Mouse (Mus musculus) heart, postnatal 10 days (tissue): ENCODE results near the gene Il16. TPM values are rescaled to one million over a fixed set of nuclear protein-coding genes. Genes with fewer than 3 reads are reported as not detected.

Source experiments
- DNase-seq, 2 experiments: peaks; one replicate each; pipeline ENCODE4 v3.0.0; 2021
- intact Hi-C: fragments of 180-260 bp; cut with DNase I; formaldehyde crosslinking; loops from one replicate; pipeline ENCODE4 v1.15.1; 2025
- total RNA-seq, 2 experiments: library from RNA; stranded (reverse); gene quantifications; 2 replicates each; pipeline ENCODE4 v1.2.3; 2021

Il16 gene
- total RNA-seq, 2 experiments from 2014 or later = 8.1 to 11.1 TPM

DNA sequence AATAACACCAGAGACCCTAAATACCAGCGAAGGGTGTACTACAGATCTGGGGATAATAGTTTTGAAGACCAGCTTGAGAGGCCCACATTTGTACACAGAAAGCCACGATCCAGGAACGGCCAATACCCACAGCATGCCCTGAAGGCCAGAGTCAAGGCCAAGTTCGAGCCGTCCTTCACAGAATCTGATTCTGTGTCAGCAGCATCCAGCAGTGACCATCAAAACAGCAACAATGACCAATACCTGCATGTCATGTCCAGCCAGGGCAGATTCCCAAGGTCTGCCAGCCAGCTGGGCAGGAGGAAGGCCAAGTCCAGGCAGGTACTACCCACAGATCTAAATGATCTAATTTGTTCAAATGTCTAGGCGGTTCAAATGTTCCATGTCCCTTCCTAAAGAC lies 122.9 kb downstream of the Il16 start:
- DNase-seq = no peak
- intact Hi-C loops = loop anchor here (5.0 kb wide), 1 partner anchor 50 kb away; no protein-coding TSS in a partner anchor

DNA sequence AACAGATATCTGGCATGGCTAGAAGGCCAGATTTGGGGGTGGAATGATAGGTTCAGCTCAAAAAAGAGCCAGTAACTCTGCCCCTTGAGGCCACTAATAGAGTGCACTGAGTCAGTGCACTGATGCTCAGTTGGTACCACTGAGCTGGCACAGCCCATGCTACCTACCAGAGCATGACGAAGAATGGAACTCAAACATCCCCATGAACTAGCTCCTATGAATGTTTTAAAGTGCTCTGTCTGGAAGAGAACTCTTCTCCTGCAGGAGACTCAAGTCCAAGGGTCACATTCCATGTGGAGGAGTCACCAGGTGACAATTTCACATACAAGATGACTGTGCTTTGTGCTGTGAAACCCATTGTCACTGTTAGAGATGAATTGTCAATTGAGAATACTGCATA lies 126.8 kb downstream of the Il16 start:
- intact Hi-C loops = no loop called here
- no peak for DNase-seq

DNA sequence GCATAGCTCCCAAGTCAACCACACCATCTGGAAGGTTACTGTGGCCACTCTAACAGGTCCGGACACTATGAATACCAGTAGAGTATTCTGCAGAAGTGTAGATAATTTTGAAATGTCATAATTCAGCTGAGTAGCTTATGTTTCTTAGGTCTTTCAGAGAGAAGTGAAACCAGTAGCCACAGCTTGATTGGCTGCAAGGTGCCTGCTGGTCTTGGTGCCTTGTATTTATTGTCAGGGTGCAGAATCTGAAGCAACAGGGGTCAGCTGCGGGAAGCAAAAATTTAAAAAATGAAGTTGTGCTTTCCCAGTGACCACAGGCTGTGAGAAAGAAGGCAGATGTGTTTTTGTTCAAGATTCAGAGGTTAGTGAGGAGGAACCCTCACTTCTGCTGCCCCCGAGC lies 129.3 kb downstream of the Il16 start:
- no peak for DNase-seq
- intact Hi-C loops = no loop called here

DNA sequence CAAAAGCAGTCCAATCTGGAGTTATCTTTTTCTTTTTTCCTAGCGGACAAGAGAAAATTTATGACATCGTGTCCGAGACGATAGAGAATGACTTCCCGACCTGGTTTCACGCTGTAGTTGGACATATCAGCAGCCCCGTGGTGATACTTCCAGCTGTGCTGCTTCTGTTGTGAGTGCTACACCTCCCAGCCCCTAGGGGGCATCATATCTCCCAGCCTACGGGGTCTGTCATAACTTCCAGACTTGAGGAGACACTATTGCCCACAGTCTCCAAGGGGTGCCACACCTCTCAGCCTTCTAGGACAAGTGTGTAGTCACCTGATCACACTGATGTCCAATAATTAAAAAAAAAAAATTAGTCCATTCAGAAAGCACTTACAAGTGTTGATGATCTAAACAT lies 129.7 kb downstream of the Il16 start:
- intact Hi-C loops = no loop called here
- DNase-seq = no peak

DNA sequence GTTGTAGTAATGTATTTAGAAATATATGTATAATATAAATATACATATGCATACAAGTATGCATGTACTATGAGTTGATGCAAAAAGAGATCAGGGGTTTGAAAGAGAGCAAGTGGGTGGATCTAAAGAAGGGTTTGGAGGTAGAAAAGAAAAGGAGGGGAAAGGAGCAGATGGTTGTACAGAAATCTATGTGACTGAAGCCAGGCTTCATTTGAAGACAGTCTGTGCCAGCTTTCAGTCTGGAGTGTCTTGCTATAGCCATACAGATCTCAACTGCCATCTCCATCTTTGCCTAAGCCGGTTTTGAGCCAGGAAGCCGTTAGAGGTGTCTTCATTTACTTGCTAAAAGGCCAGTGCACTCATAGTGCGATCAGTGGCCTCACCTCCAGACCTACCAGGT lies 130.3 kb downstream of the Il16 start:
- DNase-seq = no peak
- intact Hi-C loops = no loop called here

DNA sequence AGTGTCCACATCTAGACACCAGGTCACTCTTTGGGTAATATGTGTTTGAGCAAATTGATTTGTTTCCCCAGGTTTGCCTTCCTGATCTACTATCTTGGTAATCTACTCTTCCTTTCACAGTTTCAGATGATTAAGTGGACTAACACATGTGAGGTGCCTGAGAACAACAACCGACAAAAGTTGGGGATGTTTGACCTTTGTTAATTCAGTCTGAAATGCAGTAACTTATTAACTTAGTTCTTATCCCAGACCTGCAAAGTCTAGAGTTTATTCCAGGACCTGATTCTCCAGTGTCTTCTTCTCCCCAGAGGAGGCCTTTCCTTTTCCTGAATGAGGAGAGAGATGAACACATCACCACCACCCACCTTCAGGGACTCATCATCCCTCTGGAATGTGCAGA lies 133.6 kb downstream of the Il16 start:
- intact Hi-C loops = no loop called here
- no peak for DNase-seq

DNA sequence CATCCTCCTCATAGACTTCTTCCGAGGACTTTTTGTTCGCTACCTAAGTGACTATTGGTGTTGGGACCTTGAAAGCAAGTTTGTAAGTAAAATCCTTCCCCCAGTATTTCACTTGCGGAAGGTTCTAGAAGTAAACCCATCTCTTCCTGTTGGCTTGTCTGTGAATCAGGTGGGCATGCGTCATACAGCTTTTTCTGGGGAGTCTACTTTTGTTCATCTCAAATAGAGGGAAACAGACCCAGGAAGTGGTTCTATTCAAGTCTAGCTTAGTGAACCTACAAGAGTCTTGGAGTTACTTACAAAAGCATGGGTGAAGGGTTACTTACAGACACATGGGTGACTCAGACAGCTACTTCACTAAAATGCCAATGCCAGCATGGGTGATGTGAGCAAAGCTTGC lies 135.6 kb downstream of the Il16 start:
- intact Hi-C loops = no loop called here
- no peak for DNase-seq

DNA sequence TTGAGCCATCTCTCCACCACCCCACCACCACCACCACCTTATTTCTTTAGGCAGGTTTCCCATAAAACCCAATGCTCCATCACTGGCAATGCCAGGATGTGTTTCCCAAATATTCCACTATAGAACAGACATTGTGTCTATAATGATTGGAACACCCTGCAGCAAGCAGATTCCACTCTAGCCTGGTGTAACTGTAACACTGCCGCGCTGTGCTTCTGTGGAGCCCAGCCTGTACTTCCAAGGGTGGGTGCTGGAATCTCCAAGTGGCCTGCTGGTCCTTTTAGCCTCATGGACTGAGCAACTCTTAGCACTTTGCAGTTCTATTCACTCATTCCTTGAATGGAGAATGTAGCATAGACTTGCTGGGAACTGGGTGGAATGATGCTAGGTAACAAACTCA lies 138.7 kb downstream of the Il16 start:
- no peak for DNase-seq
- intact Hi-C loops = no loop called here

DNA sequence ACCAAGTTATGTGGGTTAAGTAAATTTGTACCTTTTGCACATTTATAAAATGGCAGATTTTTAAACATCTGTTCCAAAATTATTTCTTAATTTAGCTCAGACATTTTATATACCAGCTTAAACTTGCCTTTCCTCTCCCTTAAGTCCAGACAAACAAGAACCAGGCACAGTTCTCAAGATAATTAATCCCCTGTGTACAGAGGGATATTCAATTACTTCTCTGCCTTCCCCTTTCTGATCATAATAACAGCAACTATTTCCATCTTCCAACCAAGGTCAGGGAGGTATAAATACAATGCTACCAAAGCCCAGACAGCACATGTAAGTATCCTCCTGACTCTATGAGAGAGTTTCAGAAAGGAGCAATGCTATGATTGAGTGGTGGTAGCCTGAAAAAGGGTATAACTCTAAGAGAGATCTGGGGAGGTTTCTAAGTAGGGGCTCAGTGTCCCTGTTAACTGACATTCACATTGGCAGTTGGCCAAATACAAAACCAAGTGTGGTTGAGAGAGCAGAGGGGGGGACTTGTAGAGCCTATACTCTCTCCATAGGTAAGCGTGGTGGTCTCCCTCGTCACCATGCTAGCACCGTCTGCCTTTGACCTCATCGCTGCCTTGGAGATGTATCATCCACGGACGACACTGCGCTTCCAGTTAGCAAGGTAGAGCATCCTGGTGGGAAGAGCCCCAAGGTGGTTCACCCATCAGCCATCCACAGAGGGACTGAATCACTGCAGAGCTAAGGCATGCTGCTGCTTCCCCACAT lies 141.2 kb downstream of the Il16 start:
- intact Hi-C loops = no loop called here
- no peak for DNase-seq

DNA sequence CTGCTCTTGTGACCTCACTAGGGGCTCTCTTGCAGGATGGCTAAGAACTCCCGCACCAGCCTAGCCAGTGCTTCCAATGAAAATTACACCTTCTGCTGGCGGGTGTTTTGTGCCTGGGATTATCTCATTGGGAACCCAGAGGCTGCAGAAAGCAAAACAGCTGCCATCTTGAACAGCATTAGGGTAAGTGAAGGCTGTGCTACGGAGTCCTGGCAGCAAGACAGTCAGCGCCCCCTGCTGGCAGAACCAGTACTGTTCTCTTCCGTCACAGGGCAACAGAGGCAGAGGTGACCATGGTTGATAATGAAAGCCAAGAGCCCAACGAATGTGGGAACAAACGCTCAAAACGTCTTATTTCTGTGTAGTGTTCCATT lies 145.6 kb downstream of the Il16 start:
- intact Hi-C loops = loop anchor here (1.0 kb wide), 1 partner anchor 32 kb away; no protein-coding TSS in a partner anchor
- DNase-seq = peak; percentile 40 to 63

DNA sequence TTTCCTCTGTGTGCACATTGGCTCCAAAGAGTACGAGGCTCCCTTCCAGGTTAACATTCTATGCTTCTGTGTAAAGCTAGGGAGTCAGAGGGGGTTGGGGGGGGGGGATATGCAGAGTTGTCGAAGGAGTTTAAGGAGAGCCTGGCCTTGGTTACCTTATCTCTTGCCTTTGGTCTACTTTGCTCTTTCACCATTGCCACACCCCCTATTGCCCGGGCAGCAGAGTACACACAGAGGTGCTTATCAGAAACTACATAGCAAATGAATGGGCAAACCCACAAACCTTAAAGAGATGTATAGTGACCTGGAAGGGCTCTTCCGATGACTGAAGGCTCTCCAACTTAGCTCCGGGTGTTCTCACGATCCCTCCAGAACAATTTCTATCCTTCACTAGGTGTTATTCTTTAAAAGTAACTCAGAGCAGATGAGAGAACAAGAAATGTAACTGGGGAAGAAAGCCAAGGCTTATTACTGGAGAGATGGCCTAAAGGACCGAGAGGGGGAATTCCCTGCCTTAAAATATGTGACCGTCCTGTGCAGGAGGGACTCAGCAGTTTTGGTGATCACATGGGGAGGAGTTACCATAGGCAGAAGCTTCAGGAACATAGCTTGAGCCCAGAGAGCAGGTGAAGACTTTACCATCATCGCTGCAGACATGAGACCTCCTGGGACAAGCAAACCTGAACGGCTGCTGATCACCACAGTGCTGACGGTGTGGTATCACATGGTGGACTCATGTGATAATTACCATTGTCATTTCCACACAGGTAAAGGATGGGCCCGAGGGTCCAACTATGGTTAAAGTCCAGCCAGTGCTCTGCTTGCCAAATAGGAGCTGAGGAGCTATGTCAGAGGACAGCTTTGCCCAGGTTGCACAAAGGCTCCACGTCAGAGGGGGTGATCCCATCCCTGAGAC lies 146.3 kb downstream of the Il16 start:
- no peak for DNase-seq
- intact Hi-C loops = no loop called here

DNA sequence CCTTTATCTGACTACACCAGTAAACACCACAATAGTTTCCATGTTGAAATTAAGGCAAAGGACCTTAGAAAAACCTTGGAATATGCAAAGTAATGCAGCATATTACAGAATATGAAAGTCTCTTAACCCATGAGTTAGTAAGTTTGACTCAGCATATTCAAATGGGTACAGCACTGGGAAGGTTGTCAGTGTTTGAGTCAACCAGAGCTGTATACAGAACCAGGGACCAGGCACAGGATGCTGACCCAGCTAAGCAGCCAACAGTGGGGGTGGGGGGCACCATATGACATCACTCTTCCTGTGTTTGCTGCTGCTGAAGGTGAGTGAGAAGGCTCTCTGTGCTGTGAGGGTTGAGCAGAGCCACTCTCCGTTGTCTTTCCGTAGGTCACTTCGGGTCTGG lies 148.5 kb downstream of the Il16 start:
- intact Hi-C loops = no loop called here

DNA sequence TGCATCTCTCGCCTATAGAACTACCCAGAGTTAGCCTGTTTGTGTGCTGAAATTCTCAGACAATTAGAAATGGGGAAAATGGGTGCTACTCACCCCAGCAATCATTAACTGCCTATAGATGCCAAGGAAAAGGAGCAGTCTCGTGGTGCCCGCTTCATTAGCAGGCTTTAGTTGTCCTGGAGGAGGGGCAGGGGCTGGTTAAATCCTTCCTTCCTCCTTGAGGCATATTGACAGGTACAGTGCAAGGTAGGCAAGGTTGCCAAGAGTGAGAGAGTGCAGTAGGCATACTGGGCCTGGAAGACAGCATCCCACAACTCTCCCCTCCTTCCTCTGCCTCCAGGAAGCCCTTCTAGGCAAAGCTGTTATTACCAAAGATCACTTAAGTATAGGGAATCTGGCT lies 151.5 kb downstream of the Il16 start:
- intact Hi-C loops = no loop called here
- no peak for DNase-seq

More for the DNA sequence above, 148.5 kb downstream of the Il16 start:
- no peak for DNase-seq

Other genes with a start within 250 kb of the Il16 start
- gene Tmc3, start 160.8 kb downstream of the Il16 start, total RNA-seq = 1 to 10 TPM; 1.8 to 1.9 TPM
- 10 to 100 TPM; 19.5 to 22.9 TPM for gene Stard5, start 113.8 kb downstream of the Il16 start, total RNA-seq
- not detected for gene Cfap161, start 49.2 kb upstream of the Il16 start, total RNA-seq
- 10 to 100 TPM; 21.7 to 23.3 TPM for gene Tlnrd1, start 138.6 kb upstream of the Il16 start, total RNA-seq
- gene Mesd, start 138.7 kb upstream of the Il16 start, total RNA-seq = 10 to 100 TPM; 48.7 to 53.7 TPM